Mouse (Mus musculus): Measurements from ENCODE around the gene Pde6c. TPM values are rescaled to one million over a fixed set of nuclear protein-coding genes. Genes with fewer than 3 reads are reported as not detected.

Pde6c gene
- polyA plus RNA-seq (2015; fragmentation: Nextera tagmentation; extraction: Ambion mirVana), result 4.0 and 4.9 TPM in 2 replicates

DNA sequence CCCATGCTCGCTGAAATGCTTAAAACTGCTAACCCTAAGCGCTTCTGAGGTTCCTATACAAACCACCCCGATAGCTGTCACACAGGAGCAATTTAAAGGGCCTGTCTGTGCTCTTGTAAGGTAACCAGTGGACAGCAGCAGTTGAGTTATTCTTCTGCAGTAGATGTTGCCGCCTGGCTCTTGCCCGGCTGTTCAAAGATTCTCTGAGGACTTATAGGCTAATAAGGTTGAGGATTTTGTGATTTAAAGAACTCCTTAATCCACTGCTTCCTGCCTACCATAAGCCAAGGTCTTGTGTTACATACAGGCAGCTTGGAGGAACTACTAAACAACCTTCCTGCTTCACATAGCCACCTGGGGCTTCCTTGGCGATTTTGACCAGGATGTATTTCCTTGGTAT, at the start of gene Pde6c:
Gene Pde6c (plus strand): TSS at position 301 of the 400 bp plus-strand sequence.
- H3K4me2 ChIP-seq, result no peak within 1 kb of the TSS
- H3K27me3 ChIP-seq, result no peaks in the 10 kb centered on the region
- ATAC-seq (ENCODE audit: low read depth), result no peak
- H3K4me1 ChIP-seq (replicated peaks), result peaks cover 13% of the 10 kb centered on the region
- no peak within 1 kb of the TSS for H3K9ac ChIP-seq
- no peaks in the 10 kb centered on the region for H3K9me3 ChIP-seq (replicated peaks)
- WGBS (ENCODE audit: insufficient replicate concordance), result 58% methylated on average over 6 of the region's 6 CpGs
- peak within 1 kb of the TSS; percentile 62 for H3K27ac ChIP-seq
- H3K36me3 ChIP-seq, result no peaks in the 10 kb centered on the region
- no peak within 1 kb of the TSS for H3K4me3 ChIP-seq (replicated peaks)
- no peak for DNase-seq

DNA sequence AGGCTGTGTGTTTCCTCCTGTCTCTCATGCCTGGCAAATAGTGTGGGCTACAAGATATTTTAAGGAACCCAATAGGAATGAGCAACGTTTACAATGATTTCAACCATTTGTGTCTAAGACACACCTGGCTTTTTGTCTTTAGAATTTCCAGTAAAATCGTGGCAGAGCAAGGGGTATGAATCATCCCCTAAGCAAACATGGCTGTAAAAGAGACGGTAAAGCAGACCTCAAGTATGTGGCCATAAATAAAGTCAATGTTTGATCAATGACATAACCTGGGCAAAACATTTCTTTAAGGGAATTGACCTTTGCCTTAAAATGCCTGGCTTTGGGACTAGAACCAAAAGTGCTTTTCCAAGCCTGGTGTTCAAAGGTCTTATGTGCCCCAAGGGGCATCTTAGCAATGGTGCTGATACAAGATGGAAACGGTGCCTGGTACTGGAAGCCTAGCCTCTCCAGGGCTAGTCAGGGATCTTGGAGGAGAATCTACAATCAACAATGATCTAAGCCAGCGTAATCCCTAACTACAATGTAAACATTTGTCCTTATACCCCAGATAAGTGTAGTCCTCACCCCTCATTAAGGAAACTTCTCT, 49.6 kb upstream of the Pde6c start:
- Histone ChIP-seq H3K9ac (no peak overlapping the region), H3K36me3 (no peaks in the 10 kb centered on the region), H3K27ac (no peak overlapping the region), H3K4me3 (replicated peaks) (no peak overlapping the region), H3K4me2 (no peak overlapping the region), H3K27me3 (no peaks in the 10 kb centered on the region), H3K9me3 (replicated peaks) (no peaks in the 10 kb centered on the region), H3K4me1 (replicated peaks) (no peaks in the 10 kb centered on the region)
- DNase-seq, result no peak
- WGBS (ENCODE audit: insufficient replicate concordance), result 44% methylated on average over 5 of the region's 5 CpGs
- ATAC-seq (ENCODE audit: low read depth), result no peak

GRCm38 (mm10) chr19:38085841-38086240, 46.7 kb upstream of the Pde6c start:
- H3K4me1 ChIP-seq (replicated peaks), result no peaks in the 10 kb centered on the region
- no peak overlapping the region for H3K4me3 ChIP-seq (replicated peaks)
- no peak overlapping the region for H3K9ac ChIP-seq
- ATAC-seq (ENCODE audit: low read depth) (no peak), DNase-seq (no peak)
- no peak overlapping the region for H3K27ac ChIP-seq
- H3K4me2 ChIP-seq, result no peak overlapping the region
- H3K27me3 ChIP-seq, result no peaks in the 10 kb centered on the region
- H3K9me3 ChIP-seq (replicated peaks), result no peaks in the 10 kb centered on the region
- H3K36me3 ChIP-seq, result no peaks in the 10 kb centered on the region
- WGBS (ENCODE audit: insufficient replicate concordance), result 57% methylated on average over 4 of the region's 4 CpGs

DNA sequence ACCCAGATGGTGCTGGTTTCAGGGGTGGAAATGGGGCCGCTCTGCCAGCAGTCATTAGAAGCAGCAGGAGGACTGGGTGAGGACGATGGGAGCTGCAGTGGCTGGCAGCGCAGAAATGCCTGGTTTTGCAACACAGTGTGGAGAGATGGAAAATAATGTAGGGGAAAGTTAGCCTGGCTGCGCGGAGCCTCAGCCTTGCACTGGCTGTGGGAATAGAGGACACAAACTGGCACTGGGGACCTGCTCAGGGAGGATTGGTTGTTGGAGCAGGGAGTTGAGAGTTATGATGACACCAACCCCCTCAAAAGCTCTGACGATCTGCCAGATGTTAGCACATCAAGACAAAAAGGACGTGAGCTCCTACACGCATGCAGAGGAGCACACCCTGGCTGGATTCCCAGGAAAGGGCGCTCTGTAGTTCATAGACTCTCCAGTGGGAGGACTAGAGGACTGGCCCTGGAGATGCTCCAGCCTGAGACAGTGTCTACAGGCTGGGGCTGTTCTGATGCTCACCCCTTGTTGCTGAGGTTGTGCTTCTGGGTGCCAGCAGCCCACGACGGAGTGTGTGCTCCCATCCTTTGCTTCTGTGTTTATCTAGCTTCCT, 45.5 kb upstream of the Pde6c start:
- Histone ChIP-seq H3K27me3 (no peaks in the 10 kb centered on the region), H3K27ac (no peak overlapping the region), H3K9me3 (replicated peaks) (no peaks in the 10 kb centered on the region), H3K4me3 (replicated peaks) (no peak overlapping the region), H3K9ac (no peak overlapping the region), H3K4me2 (no peak overlapping the region), H3K4me1 (replicated peaks) (0 out of 2 replicates have a peak, but pooled peaks cover 6% of the 10 kb centered on the region), H3K36me3 (no peaks in the 10 kb centered on the region)
- DNase-seq, result no peak
- WGBS (ENCODE audit: insufficient replicate concordance), result 44% methylated on average over 11 of the region's 11 CpGs
- no peak for ATAC-seq (ENCODE audit: low read depth)

DNA sequence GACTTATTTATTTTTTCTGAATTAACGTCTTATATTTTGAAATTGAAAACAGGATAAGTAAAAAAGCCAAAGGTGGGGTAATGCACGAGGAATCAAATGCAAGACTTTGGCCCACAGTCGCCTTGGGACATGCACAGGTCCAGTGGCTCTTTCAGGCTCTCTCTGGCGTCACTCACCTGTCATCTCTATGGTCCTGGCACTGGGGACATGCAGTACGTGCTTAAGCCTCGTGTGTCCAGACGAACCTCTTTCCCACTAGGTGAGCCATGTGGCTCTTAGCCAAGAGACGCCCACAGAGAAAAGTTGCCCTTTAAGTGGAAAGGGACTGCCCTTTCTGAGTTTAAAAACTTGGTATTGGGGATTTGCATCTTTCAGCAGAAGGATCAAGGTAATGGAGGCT, 43.2 kb upstream of the Pde6c start:
- Histone ChIP-seq H3K27me3 (0 out of 2 replicates have a peak, but pooled peaks cover 2% of the 10 kb centered on the region), H3K4me2 (no peak overlapping the region), H3K9ac (no peak overlapping the region), H3K36me3 (no peaks in the 10 kb centered on the region), H3K4me3 (replicated peaks) (no peak overlapping the region), H3K27ac (no peak overlapping the region), H3K4me1 (replicated peaks) (0 out of 2 replicates have a peak, but pooled peaks cover 6% of the 10 kb centered on the region), H3K9me3 (replicated peaks) (no peaks in the 10 kb centered on the region)
- ATAC-seq (ENCODE audit: low read depth) (no peak), DNase-seq (no peak)
- 65% methylated on average over 8 of the region's 8 CpGs for WGBS (ENCODE audit: insufficient replicate concordance)

DNA sequence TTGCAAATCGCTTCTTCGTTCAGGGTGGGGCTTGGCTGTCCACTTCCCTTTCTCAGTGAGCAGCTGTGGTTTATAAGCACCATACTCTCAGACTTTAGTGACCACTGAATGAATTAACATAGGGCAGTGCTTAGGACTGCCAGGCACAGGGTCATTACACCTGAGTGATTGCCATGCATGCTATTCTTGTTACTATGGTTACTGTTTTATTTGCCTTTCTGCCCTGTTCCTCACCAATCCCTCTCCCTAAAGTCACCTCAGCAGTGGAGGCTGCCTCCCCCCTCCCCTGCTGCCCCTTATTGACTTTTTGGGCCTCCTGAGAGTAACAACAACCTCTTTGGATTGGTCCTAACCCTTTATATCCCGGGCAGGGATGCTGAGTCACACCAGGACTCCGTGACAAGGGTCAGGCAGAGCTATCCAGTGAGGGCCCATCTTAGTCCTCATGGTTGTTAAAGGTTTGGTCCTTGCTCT, 41.0 kb upstream of the Pde6c start:
- Histone ChIP-seq H3K4me1 (replicated peaks) (0 out of 2 replicates have a peak, but pooled peaks cover 6% of the 10 kb centered on the region), H3K4me3 (replicated peaks) (no peak overlapping the region), H3K9ac (no peak overlapping the region), H3K9me3 (replicated peaks) (no peaks in the 10 kb centered on the region), H3K4me2 (no peak overlapping the region), H3K27ac (no peak overlapping the region), H3K27me3 (peaks cover 16% of the 10 kb centered on the region), H3K36me3 (no peaks in the 10 kb centered on the region)
- DNase-seq, result no peak
- ATAC-seq (ENCODE audit: low read depth), result peak; percentile 18; the same call in 1 of the 2 replicates
- 36% methylated on average over 4 of the region's 4 CpGs for whole genome bisulfite sequencing (ENCODE audit: insufficient replicate concordance)

- H3K27me3 ChIP-seq, result peaks cover 43% of the 10 kb centered on the region
- 14% methylated on average over 4 of the region's 4 CpGs for WGBS (ENCODE audit: insufficient replicate concordance)
- ATAC-seq (ENCODE audit: low read depth) (no peak), DNase-seq (no peak)
- H3K36me3 ChIP-seq, result no peaks in the 10 kb centered on the region
- no peak overlapping the region for H3K9ac ChIP-seq
- H3K4me2 ChIP-seq, result no peak overlapping the region
- no peaks in the 10 kb centered on the region for H3K9me3 ChIP-seq (replicated peaks)
- H3K4me1 ChIP-seq (replicated peaks), result 0 out of 2 replicates have a peak, but pooled peaks cover 6% of the 10 kb centered on the region
- H3K4me3 ChIP-seq (replicated peaks), result no peak overlapping the region
- H3K27ac ChIP-seq, result no peak overlapping the region
Measured at GRCm38 (mm10) chr19:38096231-38096630, 36.4 kb upstream of the Pde6c start.

GRCm38 (mm10) chr19:38096858-38097758, 35.5 kb upstream of the Pde6c start, which contains the start of gene Ffar4:
Gene Ffar4 (plus strand): TSS chr19:38097071.
- peaks cover 43% of the 10 kb centered on the region for H3K27me3 ChIP-seq
- H3K4me1 ChIP-seq (replicated peaks), result no peaks in the 10 kb centered on the region
- DNase-seq (no peak), ATAC-seq (ENCODE audit: low read depth) (no peak)
- H3K4me2 ChIP-seq, result peak within 1 kb of the TSS; percentile 53
- H3K27ac ChIP-seq, result no peak within 1 kb of the TSS
- WGBS (ENCODE audit: insufficient replicate concordance), result 2% methylated on average over 76 of the region's 77 CpGs
- H3K36me3 ChIP-seq, result no peaks in the 10 kb centered on the region
- H3K9ac ChIP-seq, result no peak within 1 kb of the TSS
- H3K9me3 ChIP-seq (replicated peaks), result no peaks in the 10 kb centered on the region
- peak within 1 kb of the TSS; percentile 30 for H3K4me3 ChIP-seq (replicated peaks)

- Histone ChIP-seq H3K27ac (no peak overlapping the region), H3K4me3 (replicated peaks) (no peak overlapping the region), H3K4me2 (no peak overlapping the region), H3K9ac (no peak overlapping the region), H3K9me3 (replicated peaks) (no peaks in the 10 kb centered on the region), H3K27me3 (no peaks in the 10 kb centered on the region), H3K4me1 (replicated peaks) (no peaks in the 10 kb centered on the region), H3K36me3 (no peaks in the 10 kb centered on the region)
- no peak for ATAC-seq (ENCODE audit: low read depth)
- 57% methylated on average over 4 of the region's 4 CpGs for WGBS (ENCODE audit: insufficient replicate concordance)
- no peak for DNase-seq
Measured at GRCm38 (mm10) chr19:38107871-38108270, 24.7 kb upstream of the Pde6c start.

- no peaks in the 10 kb centered on the region for H3K36me3 ChIP-seq
- no peaks in the 10 kb centered on the region for H3K27me3 ChIP-seq
- no peak overlapping the region for H3K27ac ChIP-seq
- H3K9ac ChIP-seq, result no peak overlapping the region
- no peak for ATAC-seq (ENCODE audit: low read depth)
- H3K9me3 ChIP-seq (replicated peaks), result no peaks in the 10 kb centered on the region
- DNase-seq, result no peak
- no peak overlapping the region for H3K4me2 ChIP-seq
- H3K4me3 ChIP-seq (replicated peaks), result no peak overlapping the region
- WGBS (ENCODE audit: insufficient replicate concordance), result 77% methylated on average over 15 of the region's 15 CpGs
- no peaks in the 10 kb centered on the region for H3K4me1 ChIP-seq (replicated peaks)
Measured at GRCm38 (mm10) chr19:38109506-38110242, 22.9 kb upstream of the Pde6c start.

DNA sequence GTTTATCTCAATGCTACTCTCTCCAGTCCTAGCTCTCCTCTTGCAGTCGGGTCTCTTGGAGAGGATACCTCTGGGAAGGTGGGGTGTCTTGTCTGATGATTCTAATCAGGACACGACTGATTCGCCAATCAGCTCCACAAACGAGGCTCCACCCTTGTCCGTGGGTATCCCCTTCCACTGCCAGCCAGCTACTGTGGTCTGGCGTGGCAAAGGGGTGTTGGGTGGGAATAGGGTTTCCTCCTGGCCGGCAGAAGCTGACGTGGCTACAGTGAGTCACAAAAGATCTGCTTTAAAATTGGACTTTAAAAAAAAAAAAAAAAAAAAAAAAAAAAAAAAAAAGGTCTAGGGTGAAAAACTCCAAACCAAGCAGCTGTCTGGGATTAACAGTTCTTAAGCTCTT, 21.5 kb upstream of the Pde6c start:
- Histone ChIP-seq H3K9me3 (replicated peaks) (no peaks in the 10 kb centered on the region), H3K27me3 (no peaks in the 10 kb centered on the region), H3K9ac (no peak overlapping the region), H3K36me3 (no peaks in the 10 kb centered on the region), H3K27ac (no peak overlapping the region), H3K4me2 (no peak overlapping the region), H3K4me3 (replicated peaks) (no peak overlapping the region), H3K4me1 (replicated peaks) (no peaks in the 10 kb centered on the region)
- DNase-seq (no peak), ATAC-seq (ENCODE audit: low read depth) (no peak)
- 59% methylated on average over 8 of the region's 8 CpGs for WGBS (ENCODE audit: insufficient replicate concordance)

All from liver, embryonic 13.5 days (tissue).